Mouse (Mus musculus) v-Abl transformed pro-B cells (cell line): ENCODE measurements around the gene Zdhhc24.
"Not testable (repeated sequence)": the region's sequence is repeated elsewhere in the genome, so short reads cannot be mapped to it uniquely, and the experiment has no call there.

Experiments used
- in situ Hi-C, 2 experiments: fragments of 400-800 bp; cut with MboI; formaldehyde crosslinking; loops; one replicate each; pipeline ENCODE4 v1.15.1; 2025; ENCODE audit not compliant: unreplicated experiment in 2 of 2

The Zdhhc24 gene

GRCm38 (mm10) chr19:4878405-4879323 is at the start of gene Zdhhc24:
Gene Zdhhc24, plus strand, starts transcription at chr19:4878668.
- in situ Hi-C loops, result no loop called here

GRCm38 (mm10) chr19:4829156-4829555 is 49.3 kb upstream of the Zdhhc24 start:
- in situ Hi-C loops, result no loop called here

GRCm38 (mm10) chr19:4833977-4834376 is 44.5 kb upstream of the Zdhhc24 start:
- in situ Hi-C loops, result no loop called here

GRCm38 (mm10) chr19:4836096-4836495 is 42.4 kb upstream of the Zdhhc24 start:
- in situ Hi-C loops, result no loop called here

- in situ Hi-C loops, result no loop called here
Measured at GRCm38 (mm10) chr19:4837049-4837448, 41.4 kb upstream of the Zdhhc24 start.

- in situ Hi-C loops, result no loop called here
Measured at GRCm38 (mm10) chr19:4838526-4839140, 39.8 kb upstream of the Zdhhc24 start.

GRCm38 (mm10) chr19:4839149-4839548 is 39.3 kb upstream of the Zdhhc24 start, which contains the start of the genes Ccs and Ccdc87:
Gene Ccs, minus strand, starts transcription at chr19:4839332.
Gene Ccdc87, plus strand, starts transcription at chr19:4839366.
- in situ Hi-C loops, result no loop called here

- in situ Hi-C loops, result loop anchor here in 1 of 2 experiments (10.0 kb wide), 1 partner anchor 206 kb away; no protein-coding TSS in a partner anchor
Measured at GRCm38 (mm10) chr19:4840848-4841247, 37.6 kb upstream of the Zdhhc24 start.

- in situ Hi-C loops, result loop anchor here in 1 of 2 experiments (10.0 kb wide), 1 partner anchor 208 kb away; no protein-coding TSS in a partner anchor
Measured at GRCm38 (mm10) chr19:4842611-4843010, 35.9 kb upstream of the Zdhhc24 start.

- in situ Hi-C loops, result loop anchor here in 1 of 2 experiments (10.0 kb wide), 1 partner anchor 211 kb away; no protein-coding TSS in a partner anchor
Measured at GRCm38 (mm10) chr19:4845846-4846245, 32.6 kb upstream of the Zdhhc24 start.

GRCm38 (mm10) chr19:4847490-4847889 is 31.0 kb upstream of the Zdhhc24 start:
- in situ Hi-C loops, result loop anchor here in 1 of 2 experiments (10.0 kb wide), 1 partner anchor 213 kb away; no protein-coding TSS in a partner anchor

- in situ Hi-C loops, result loop anchor here in 1 of 2 experiments (10.0 kb wide), 1 partner anchor 215 kb away; no protein-coding TSS in a partner anchor
Measured at GRCm38 (mm10) chr19:4849800-4850199, 28.7 kb upstream of the Zdhhc24 start.

GRCm38 (mm10) chr19:4850281-4850680 is 28.2 kb upstream of the Zdhhc24 start:
- in situ Hi-C loops, result no loop called here

GRCm38 (mm10) chr19:4854552-4855469 is 23.7 kb upstream of the Zdhhc24 start, which contains the start of gene Ctsf:
Gene Ctsf, plus strand, starts transcription at chr19:4855130.
- in situ Hi-C loops, result no loop called here

GRCm38 (mm10) chr19:4855470-4855820 is 23.0 kb upstream of the Zdhhc24 start:
- in situ Hi-C loops, result no loop called here

GRCm38 (mm10) chr19:4855951-4856350 is 22.5 kb upstream of the Zdhhc24 start:
- in situ Hi-C loops, result no loop called here

GRCm38 (mm10) chr19:4859081-4859480 is 19.4 kb upstream of the Zdhhc24 start:
- in situ Hi-C loops, result no loop called here

- in situ Hi-C loops, result no loop called here
Measured at GRCm38 (mm10) chr19:4863048-4863447, 15.4 kb upstream of the Zdhhc24 start.

- in situ Hi-C loops, result no loop called here
Measured at GRCm38 (mm10) chr19:4865147-4865546, 13.3 kb upstream of the Zdhhc24 start.

- in situ Hi-C loops, result not testable (repeated sequence)
Measured at GRCm38 (mm10) chr19:4874613-4875012, 3.9 kb upstream of the Zdhhc24 start.
